Mouse (Mus musculus) forebrain, embryonic 12.5 days (tissue): ENCODE data around the gene Etl4. TPM values are rescaled to one million over a fixed set of nuclear protein-coding genes. Genes with fewer than 3 reads are reported as not detected.
"Not testable (repeated sequence)": the region's sequence is repeated elsewhere in the genome, so short reads cannot be mapped to it uniquely, and the experiment has no call there.

ENCODE experiments used
- ATAC-seq: fragments of 200-750 bp; cut with Nextera tagmentation; 2 replicates; pipeline ENCODE4 v1.8.0; 2017; ENCODE audit warnings: moderate TSS enrichment; ENCODE audit not compliant: low FRiP score
- H3K27ac ChIP-seq: fragments of 300-500 bp; sonication (generic); 2 replicates; pipeline ENCODE4 v1.5.1; 2016; ENCODE audit warnings: mild to moderate bottlenecking
- H3K27me3 ChIP-seq: fragments of 300-500 bp; sonication (generic); 2 replicates; pipeline ENCODE4 v1.6.1; 2016; ENCODE audit warnings: mild to moderate bottlenecking
- H3K36me3 ChIP-seq: fragments of 300-500 bp; sonication (generic); replicated peaks from 2 replicates; pipeline ENCODE4 v1.6.1; 2016; ENCODE audit warnings: mild to moderate bottlenecking
- H3K4me1 ChIP-seq: fragments of 300-500 bp; sonication (generic); 2 replicates; pipeline ENCODE4 v1.6.1; 2016
- H3K4me2 ChIP-seq: fragments of 300-500 bp; sonication (generic); 2 replicates; pipeline ENCODE4 v1.6.1; 2016; ENCODE audit warnings: mild to moderate bottlenecking, moderate library complexity
- H3K4me3 ChIP-seq: fragments of 300-500 bp; sonication (generic); replicated peaks from 2 replicates; pipeline ENCODE4 v1.5.1; 2016; ENCODE audit warnings: mild to moderate bottlenecking
- H3K9ac ChIP-seq: fragments of 300-500 bp; sonication (generic); 2 replicates; pipeline ENCODE4 v1.6.1; 2016; ENCODE audit warnings: mild to moderate bottlenecking
- H3K9me3 ChIP-seq: fragments of 300-500 bp; sonication (generic); 2 replicates; pipeline ENCODE4 v1.6.1; 2016
- WGBS: fragments of 180-500 bp; shearing (Covaris S2); methylation state at CpG from one replicate; pipeline ENCODE4 v1.1.7; 2016; 5-methylcytosine and 5-hydroxymethylcytosine counted together
- polyA plus RNA-seq: library from polyadenylated mRNA; unstranded; fragments of >200 nt; fragmentation: Nextera tagmentation; extraction: Ambion mirVana; gene quantifications from 2 replicates; pipeline ENCODE4 v1.2.1, GENCODE M21; 2016

The Etl4 gene
- polyA plus RNA-seq, 1 experiment from 2014 or later, result 30.3 TPM

GRCm38 (mm10) chr2:20657856-20658255 is 748.3 kb downstream of the Etl4 start:
- H3K4me2 ChIP-seq, result no peak overlapping the region
- no peaks in the 10 kb centered on the region for H3K27me3 ChIP-seq
- ATAC-seq, result no peak
- peaks cover 10% of the 10 kb centered on the region; the same call in 1 of the 2 replicates for H3K4me1 ChIP-seq
- WGBS, result 96% methylated on average over 3 of the region's 3 CpGs
- no peak overlapping the region for H3K9ac ChIP-seq
- H3K4me3 ChIP-seq, result no peak overlapping the region
- no peak overlapping the region for H3K27ac ChIP-seq
- no peaks in the 10 kb centered on the region for H3K36me3 ChIP-seq
- no peaks in the 10 kb centered on the region for H3K9me3 ChIP-seq

- ATAC-seq, result no peak
- 91% methylated on average over 11 of the region's 11 CpGs for WGBS
Measured at GRCm38 (mm10) chr2:20661841-20662240, 752.3 kb downstream of the Etl4 start.

GRCm38 (mm10) chr2:20662696-20663095 is 753.1 kb downstream of the Etl4 start:
- H3K9me3 ChIP-seq, result no peaks in the 10 kb centered on the region
- H3K27me3 ChIP-seq, result no peaks in the 10 kb centered on the region
- H3K4me3 ChIP-seq, result no peak overlapping the region
- H3K4me2 ChIP-seq, result no peak overlapping the region
- no peaks in the 10 kb centered on the region for H3K36me3 ChIP-seq
- no peak overlapping the region for H3K27ac ChIP-seq
- H3K4me1 ChIP-seq, result peaks cover 4% of the 10 kb centered on the region; the same call in 1 of the 2 replicates
- no peak for ATAC-seq
- WGBS, result 87% methylated on average over 3 of the region's 3 CpGs
- no peak overlapping the region for H3K9ac ChIP-seq

More at GRCm38 (mm10) chr2:20661841-20662240, 752.3 kb downstream of the Etl4 start:
- H3K27ac ChIP-seq, result no peak overlapping the region
- peaks cover 4% of the 10 kb centered on the region; the same call in 1 of the 2 replicates for H3K4me1 ChIP-seq
- H3K27me3 ChIP-seq, result no peaks in the 10 kb centered on the region
- H3K4me3 ChIP-seq, result no peak overlapping the region
- H3K36me3 ChIP-seq, result no peaks in the 10 kb centered on the region
- no peak overlapping the region for H3K4me2 ChIP-seq
- H3K9me3 ChIP-seq, result no peaks in the 10 kb centered on the region
- no peak overlapping the region for H3K9ac ChIP-seq

DNA sequence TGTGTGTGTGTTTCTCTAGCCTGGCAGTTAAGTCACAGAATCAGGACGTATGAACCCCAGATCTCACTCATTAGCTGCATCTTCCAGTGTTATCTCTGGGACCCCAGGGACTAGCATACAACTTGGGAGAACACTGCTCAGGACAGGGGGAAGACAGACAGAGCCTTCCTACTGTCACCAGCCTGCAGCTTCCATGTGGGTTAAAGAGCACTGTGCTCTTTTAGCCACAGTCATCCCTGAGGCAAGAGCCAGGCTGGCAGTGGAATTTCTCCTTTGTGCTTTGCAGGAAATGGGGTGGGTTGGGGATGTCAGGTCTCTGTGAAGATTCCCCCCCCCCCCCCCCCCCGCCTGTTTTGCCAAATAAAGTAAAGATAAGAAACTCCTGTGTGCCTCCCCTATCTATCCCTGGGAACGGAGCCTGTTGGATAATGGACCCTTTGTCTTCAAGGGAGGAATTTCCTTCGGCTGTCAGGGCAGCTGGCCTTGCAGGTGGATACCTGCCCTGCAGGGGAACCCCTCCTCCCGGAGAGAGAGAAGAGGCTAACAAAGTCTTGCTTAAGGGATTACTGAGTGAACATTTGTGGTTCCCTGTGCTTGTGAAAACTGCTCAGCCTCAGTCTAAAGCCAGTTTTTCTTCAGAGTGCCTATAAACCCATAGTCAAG is 755.9 kb downstream of the Etl4 start:
- H3K4me2 ChIP-seq, result no peak overlapping the region
- no peak overlapping the region for H3K9ac ChIP-seq
- H3K4me3 ChIP-seq, result no peak overlapping the region
- no peaks in the 10 kb centered on the region for H3K9me3 ChIP-seq
- peak; percentile 27; the same call in 1 of the 2 replicates for ATAC-seq
- H3K27me3 ChIP-seq, result no peaks in the 10 kb centered on the region
- peak overlapping the region; percentile 47; the same call in 1 of the 2 replicates for H3K27ac ChIP-seq
- no peaks in the 10 kb centered on the region for H3K36me3 ChIP-seq
- 23% methylated on average over 4 of the region's 5 CpGs for WGBS
- peaks cover 4% of the 10 kb centered on the region; the same call in 1 of the 2 replicates for H3K4me1 ChIP-seq

DNA sequence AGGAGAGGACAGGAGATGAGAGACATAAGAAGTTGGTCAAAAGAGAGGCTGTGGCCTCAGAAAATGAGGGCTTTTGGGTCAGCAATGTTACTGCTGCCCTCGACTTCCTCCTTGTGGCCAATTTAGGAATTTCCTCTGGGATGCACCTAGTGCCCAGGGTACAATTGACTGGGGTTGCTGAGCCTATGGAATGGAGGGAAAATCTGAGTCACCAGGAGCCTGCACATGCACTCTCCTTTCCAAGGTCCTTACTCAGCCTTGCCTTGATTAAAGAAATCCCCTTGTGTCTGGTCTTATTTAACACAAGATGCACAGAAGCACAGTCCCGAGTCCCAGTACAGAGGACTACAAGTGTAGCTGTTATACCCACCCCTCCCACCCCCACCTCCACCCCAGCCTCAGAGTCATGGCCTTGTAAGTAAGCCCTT is 756.5 kb downstream of the Etl4 start:
- H3K9ac ChIP-seq, result no peak overlapping the region
- H3K4me1 ChIP-seq, result peaks cover 4% of the 10 kb centered on the region; the same call in 1 of the 2 replicates
- peak; percentile 75 for ATAC-seq
- no peaks in the 10 kb centered on the region for H3K9me3 ChIP-seq
- 37% methylated on average over 2 of the region's 2 CpGs for WGBS
- no peak overlapping the region for H3K4me3 ChIP-seq
- no peak overlapping the region for H3K4me2 ChIP-seq
- no peaks in the 10 kb centered on the region for H3K27me3 ChIP-seq
- no peak overlapping the region for H3K27ac ChIP-seq
- no peaks in the 10 kb centered on the region for H3K36me3 ChIP-seq

- no peak overlapping the region for H3K4me3 ChIP-seq
- no peak overlapping the region for H3K9ac ChIP-seq
- H3K4me1 ChIP-seq, result peaks cover 4% of the 10 kb centered on the region; the same call in 1 of the 2 replicates
- no peak for ATAC-seq
- no peak overlapping the region for H3K27ac ChIP-seq
- H3K27me3 ChIP-seq, result no peaks in the 10 kb centered on the region
- H3K9me3 ChIP-seq, result no peaks in the 10 kb centered on the region
- no peak overlapping the region for H3K4me2 ChIP-seq
- WGBS, result 94% methylated on average over 3 of the region's 3 CpGs
- no peaks in the 10 kb centered on the region for H3K36me3 ChIP-seq
Measured at GRCm38 (mm10) chr2:20667876-20668275, 758.3 kb downstream of the Etl4 start.

DNA sequence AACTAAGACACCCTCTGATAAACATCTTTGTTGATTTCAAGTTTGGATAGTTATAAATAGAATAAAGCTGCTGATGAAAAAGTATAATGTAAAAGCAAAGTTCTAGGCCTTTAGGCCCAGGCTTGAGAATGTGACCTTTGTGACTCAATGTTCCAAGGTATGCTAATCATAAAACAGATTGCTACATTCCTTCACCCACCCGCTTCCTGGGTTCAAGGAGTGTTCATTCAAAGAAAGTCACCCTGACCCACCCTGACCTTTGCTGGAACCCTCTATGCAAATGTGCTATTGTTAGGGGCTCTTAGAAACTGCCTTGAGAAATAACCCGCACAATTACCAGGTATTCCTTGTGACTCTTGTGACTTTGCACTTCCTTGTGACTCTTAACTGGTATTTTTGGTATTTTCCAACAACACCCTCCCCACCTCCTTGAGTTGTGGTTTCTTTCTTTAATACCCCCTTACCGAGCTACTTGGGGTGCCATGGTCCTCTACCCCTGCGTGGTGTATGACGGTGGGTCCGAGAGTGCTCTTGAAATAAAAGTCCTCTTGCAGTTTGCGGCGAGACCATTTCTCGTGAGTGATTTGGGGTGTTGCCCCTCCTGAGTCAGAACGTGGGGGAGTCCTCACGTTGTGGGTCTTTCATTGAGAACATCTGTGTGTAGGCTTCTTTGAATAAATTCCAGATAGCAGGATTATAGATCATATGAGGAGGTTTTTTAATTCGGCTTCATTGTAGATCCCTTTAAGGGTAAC is 758.9 kb downstream of the Etl4 start:
- not testable (repeated sequence) for H3K4me1 ChIP-seq, H3K4me2 ChIP-seq, H3K36me3 ChIP-seq, H3K9me3 ChIP-seq, H3K27me3 ChIP-seq, H3K4me3 ChIP-seq, ATAC-seq, H3K27ac ChIP-seq, H3K9ac ChIP-seq
- 85% methylated on average over 12 of the region's 12 CpGs for WGBS

DNA sequence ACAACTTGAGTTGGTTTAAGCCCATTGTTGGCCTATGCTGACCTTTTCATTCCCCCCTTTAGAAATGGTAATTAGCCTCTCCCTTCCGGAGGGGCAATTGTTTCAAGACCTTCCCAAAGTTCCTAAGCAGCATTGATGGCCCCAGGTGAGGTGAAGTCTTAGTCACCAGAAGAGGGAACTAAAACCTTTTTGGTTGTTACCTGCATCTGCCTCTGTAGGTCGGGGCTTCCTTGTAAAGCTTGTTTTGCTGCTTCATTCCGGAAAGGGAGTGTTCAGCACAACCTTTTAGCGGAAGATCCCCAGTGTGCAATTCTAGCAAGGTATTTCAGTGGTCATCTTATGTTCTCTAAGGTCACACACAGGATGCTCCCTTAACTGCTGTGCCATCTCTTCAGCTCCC is 759.8 kb downstream of the Etl4 start:
- H3K4me1 ChIP-seq, result peaks cover 4% of the 10 kb centered on the region; the same call in 1 of the 2 replicates
- no peaks in the 10 kb centered on the region for H3K36me3 ChIP-seq
- no peak overlapping the region for H3K4me3 ChIP-seq
- ATAC-seq, result no peak
- no peak overlapping the region for H3K27ac ChIP-seq
- no peaks in the 10 kb centered on the region for H3K27me3 ChIP-seq
- no peak overlapping the region for H3K9ac ChIP-seq
- 65% methylated on average over 4 of the region's 4 CpGs for WGBS
- no peak overlapping the region for H3K4me2 ChIP-seq
- H3K9me3 ChIP-seq, result no peaks in the 10 kb centered on the region

DNA sequence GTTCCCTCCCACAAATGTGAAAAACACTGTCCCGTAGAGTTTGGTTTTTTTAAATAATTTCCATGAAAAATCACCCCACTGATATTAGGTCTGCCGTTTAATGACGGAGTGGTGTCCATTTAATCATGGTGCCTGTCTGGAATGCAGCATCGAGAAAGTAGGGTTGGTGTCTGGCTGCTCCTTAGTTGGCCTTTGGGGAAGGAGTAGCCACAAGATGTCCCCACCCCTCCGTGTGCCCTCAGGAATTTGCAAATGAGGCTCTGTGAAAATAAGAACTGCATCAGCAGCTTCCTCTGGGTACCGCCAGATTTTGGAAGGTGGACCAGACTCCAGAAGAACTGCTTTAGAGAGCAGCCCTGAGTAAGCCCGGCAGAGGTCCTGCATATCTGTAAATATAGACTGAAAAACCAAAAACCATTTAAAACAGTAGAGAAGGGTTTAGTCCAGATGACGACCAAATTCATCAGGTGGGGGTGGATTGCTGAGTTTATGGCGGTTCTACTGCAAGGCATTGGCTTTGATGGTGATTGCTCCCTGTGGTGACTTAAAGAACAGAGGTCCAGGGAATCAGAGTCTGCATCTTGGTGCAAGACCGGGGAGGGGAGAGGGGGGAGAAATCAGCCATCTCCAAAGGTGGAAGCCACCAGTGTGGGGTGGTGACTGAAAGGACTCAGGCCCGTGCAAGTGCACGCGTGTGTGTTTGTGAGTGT is 762.1 kb downstream of the Etl4 start:
- Histone ChIP-seq H3K4me3 (no peak overlapping the region), H3K9me3 (no peaks in the 10 kb centered on the region), H3K4me1 (no peaks in the 10 kb centered on the region), H3K4me2 (no peak overlapping the region), H3K36me3 (no peaks in the 10 kb centered on the region), H3K27me3 (no peaks in the 10 kb centered on the region), H3K27ac (no peak overlapping the region), H3K9ac (no peak overlapping the region)
- WGBS, result 71% methylated on average over 13 of the region's 13 CpGs
- ATAC-seq, result no peak

GRCm38 (mm10) chr2:20672281-20672680 is 762.7 kb downstream of the Etl4 start:
- WGBS, result 95% methylated on average over 7 of the region's 7 CpGs
- Histone ChIP-seq H3K9me3 (no peaks in the 10 kb centered on the region), H3K4me3 (no peak overlapping the region), H3K27ac (no peak overlapping the region), H3K27me3 (no peaks in the 10 kb centered on the region), H3K9ac (no peak overlapping the region), H3K4me2 (no peak overlapping the region), H3K36me3 (no peaks in the 10 kb centered on the region), H3K4me1 (no peaks in the 10 kb centered on the region)
- ATAC-seq, result no peak

GRCm38 (mm10) chr2:20672803-20673603 is 763.4 kb downstream of the Etl4 start:
- H3K27ac ChIP-seq, result no peak overlapping the region
- H3K9ac ChIP-seq, result no peak overlapping the region
- no peaks in the 10 kb centered on the region for H3K9me3 ChIP-seq
- no peaks in the 10 kb centered on the region for H3K36me3 ChIP-seq
- H3K27me3 ChIP-seq, result no peaks in the 10 kb centered on the region
- ATAC-seq, result peak; percentile 46; the same call in 1 of the 2 replicates
- no peak overlapping the region for H3K4me2 ChIP-seq
- WGBS, result 71% methylated on average over 9 of the region's 9 CpGs
- no peak overlapping the region for H3K4me3 ChIP-seq
- H3K4me1 ChIP-seq, result no peaks in the 10 kb centered on the region

DNA sequence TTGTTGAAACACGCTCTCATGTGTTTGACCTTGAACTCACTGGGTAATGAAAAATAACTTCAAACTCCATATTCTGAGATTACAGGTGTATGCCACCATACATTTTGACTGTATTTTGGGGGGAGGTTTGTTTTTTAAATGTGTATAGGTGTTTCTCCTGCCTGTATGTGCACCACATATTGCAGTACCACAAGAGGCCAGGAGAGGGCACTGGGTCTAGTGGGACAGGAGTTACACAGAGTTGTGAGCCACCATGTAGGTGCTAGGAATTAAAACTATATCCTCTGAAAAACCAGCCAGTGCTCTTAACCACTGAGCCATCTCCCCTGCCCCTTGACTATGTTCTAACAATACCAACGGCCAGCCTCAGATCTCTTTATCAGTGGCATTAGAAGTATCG is 766.8 kb downstream of the Etl4 start:
- no peak overlapping the region for H3K27ac ChIP-seq
- H3K9me3 ChIP-seq, result no peaks in the 10 kb centered on the region
- H3K27me3 ChIP-seq, result no peaks in the 10 kb centered on the region
- no peak for ATAC-seq
- no peaks in the 10 kb centered on the region for H3K4me1 ChIP-seq
- no peak overlapping the region for H3K4me3 ChIP-seq
- H3K4me2 ChIP-seq, result no peak overlapping the region
- no peaks in the 10 kb centered on the region for H3K36me3 ChIP-seq
- 93% methylated on average over 3 of the region's 3 CpGs for WGBS
- H3K9ac ChIP-seq, result no peak overlapping the region
